Mouse (Mus musculus) limb, embryonic 15.5 days (tissue): ENCODE data around the gene C2cd4d. TPM values are rescaled to one million over a fixed set of nuclear protein-coding genes. Genes with fewer than 3 reads are reported as not detected.

Experiments used
- ATAC-seq: fragments of 200-750 bp; cut with Nextera tagmentation; 2 replicates; pipeline ENCODE4 v1.8.0; 2017; ENCODE audit warnings: low read depth, moderate TSS enrichment; ENCODE audit not compliant: insufficient number of reproducible peaks, low FRiP score, low TSS enrichment
- H3K27ac ChIP-seq: fragments of 300-500 bp; sonication (generic); 2 replicates; pipeline ENCODE4 v1.5.1; 2015; ENCODE audit warnings: moderate library complexity, mild to moderate bottlenecking, inconsistent platforms
- H3K27me3 ChIP-seq: fragments of 300-500 bp; sonication (generic); 2 replicates; pipeline ENCODE4 v1.6.1; 2015; ENCODE audit warnings: inconsistent platforms
- H3K36me3 ChIP-seq: fragments of 300-500 bp; sonication (generic); 2 replicates; pipeline ENCODE4 v1.6.1; 2015; ENCODE audit warnings: inconsistent platforms
- H3K4me1 ChIP-seq: fragments of 300-500 bp; sonication (generic); 2 replicates; pipeline ENCODE4 v1.6.1; 2015; ENCODE audit warnings: inconsistent platforms
- H3K4me2 ChIP-seq: fragments of 300-500 bp; sonication (generic); 2 replicates; pipeline ENCODE4 v1.6.1; 2015; ENCODE audit warnings: mild to moderate bottlenecking, inconsistent platforms
- H3K4me3 ChIP-seq: fragments of 300-500 bp; sonication (generic); 2 replicates; pipeline ENCODE4 v1.5.1; 2015; ENCODE audit warnings: mild to moderate bottlenecking, inconsistent platforms
- H3K9ac ChIP-seq: fragments of 300-500 bp; sonication (generic); 2 replicates; pipeline ENCODE4 v1.6.1; 2015; ENCODE audit warnings: inconsistent platforms
- H3K9me3 ChIP-seq: fragments of 300-500 bp; sonication (generic); 2 replicates; pipeline ENCODE4 v1.6.1; 2016; ENCODE audit warnings: inconsistent platforms
- WGBS: fragments of 180-500 bp; shearing (Covaris S2); methylation state at CpG from one replicate; pipeline ENCODE4 v1.1.7; 2015; 5-methylcytosine and 5-hydroxymethylcytosine counted together
- polyA plus RNA-seq: library from polyadenylated mRNA; unstranded; fragments of >200 nt; fragmentation: Nextera tagmentation; extraction: Ambion mirVana; gene quantifications from 2 replicates; pipeline ENCODE4 v1.2.1, GENCODE M21; 2015

C2cd4d gene
- polyA plus RNA-seq: 1.8 and 2.4 TPM in 2 replicates

DNA sequence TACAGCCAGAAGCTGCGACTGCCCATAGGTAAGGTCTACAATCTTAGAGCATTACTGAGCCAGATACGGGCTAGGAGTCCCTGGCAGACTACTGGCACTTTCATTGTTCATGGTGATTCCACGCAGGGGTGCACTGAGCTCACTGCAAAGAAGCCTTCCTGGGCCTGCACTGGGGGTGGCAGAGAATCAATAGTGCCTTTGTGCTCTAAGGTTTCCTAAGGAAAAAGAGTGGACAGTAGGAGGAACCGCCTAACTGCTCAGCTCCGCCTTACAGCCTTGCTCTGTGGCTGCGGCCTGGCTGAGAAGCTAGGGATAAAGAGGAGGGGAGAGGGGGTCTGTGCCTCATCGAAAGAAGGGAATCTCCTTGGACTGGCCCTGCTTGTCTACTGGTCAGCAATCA lies at the start of gene C2cd4d:
Gene C2cd4d, plus strand, starts transcription at position 301 of the 400 bp plus-strand sequence.
- Histone ChIP-seq H3K4me3 (peak within 1 kb of the TSS; percentile 60), H3K27me3 (peaks cover 18% of the 10 kb centered on the region), H3K4me1 (peaks cover 21% of the 10 kb centered on the region), H3K9ac (peak within 1 kb of the TSS; percentile 79), H3K4me2 (peak within 1 kb of the TSS; percentile 92), H3K9me3 (no peaks in the 10 kb centered on the region), H3K27ac (no peak within 1 kb of the TSS), H3K36me3 (no peaks in the 10 kb centered on the region)
- ATAC-seq: no peak
- 63% methylated on average over 7 of the region's 7 CpGs for WGBS

DNA sequence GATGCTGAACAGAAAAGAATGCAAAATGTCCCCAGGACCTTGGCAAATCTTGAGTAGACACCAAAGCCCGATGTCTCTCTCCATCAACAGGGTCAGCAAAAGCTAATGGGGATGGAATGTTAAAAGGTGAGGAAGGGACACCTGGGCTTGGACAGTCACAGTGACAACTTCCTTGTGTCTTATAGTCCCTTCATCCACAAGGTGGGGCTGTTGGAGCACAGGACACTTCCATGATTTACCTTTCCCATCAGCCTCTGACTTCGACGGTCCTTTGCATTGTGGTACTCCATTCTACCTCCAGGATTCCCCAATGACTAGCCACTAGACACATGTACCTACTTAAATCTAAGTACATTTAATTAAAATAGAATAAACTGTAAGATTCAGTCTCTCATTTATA lies 33.6 kb upstream of the C2cd4d start:
- no peak overlapping the region for H3K4me2 ChIP-seq
- H3K9me3 ChIP-seq: no peaks in the 10 kb centered on the region
- no peak overlapping the region for H3K9ac ChIP-seq
- no peak for ATAC-seq
- WGBS: 46% methylated on average over 3 of the region's 3 CpGs
- H3K36me3 ChIP-seq: peaks cover 16% of the 10 kb centered on the region; the same call in 1 of the 2 replicates
- no peak overlapping the region for H3K4me3 ChIP-seq
- H3K27ac ChIP-seq: no peak overlapping the region
- H3K27me3 ChIP-seq: no peaks in the 10 kb centered on the region
- no peaks in the 10 kb centered on the region for H3K4me1 ChIP-seq

DNA sequence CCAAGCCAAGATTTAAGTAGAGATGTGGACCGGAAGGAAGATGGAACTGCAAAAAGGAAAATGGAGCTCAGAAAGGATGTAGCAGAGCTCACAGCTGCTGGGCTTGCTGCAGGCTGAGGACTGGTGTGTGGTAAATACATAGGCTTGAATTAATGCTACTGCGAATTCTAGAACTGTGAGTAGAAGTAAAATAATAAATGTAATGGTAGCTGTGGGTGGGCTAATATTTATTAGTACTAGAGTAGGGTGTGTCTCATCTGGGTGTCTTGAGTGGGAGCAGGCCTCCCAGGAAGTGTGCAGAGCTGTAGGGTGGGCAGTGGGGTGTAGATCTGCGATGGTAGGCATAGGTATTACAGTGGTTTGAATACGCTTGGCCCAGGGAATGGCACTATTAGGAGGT lies 27.8 kb upstream of the C2cd4d start:
- Histone ChIP-seq H3K27me3 (no peaks in the 10 kb centered on the region), H3K4me2 (no peak overlapping the region), H3K4me1 (no peaks in the 10 kb centered on the region), H3K27ac (no peak overlapping the region), H3K36me3 (peaks cover 4% of the 10 kb centered on the region; the same call in 1 of the 2 replicates), H3K9ac (no peak overlapping the region), H3K9me3 (no peaks in the 10 kb centered on the region), H3K4me3 (no peak overlapping the region)
- ATAC-seq: no peak
- 94% methylated on average over 4 of the region's 4 CpGs for WGBS

GRCm38 (mm10) chr3:94338522-94338921 lies 23.7 kb upstream of the C2cd4d start:
- H3K9ac ChIP-seq: no peak overlapping the region
- no peak overlapping the region for H3K27ac ChIP-seq
- H3K36me3 ChIP-seq: no peaks in the 10 kb centered on the region
- 71% methylated on average over 3 of the region's 3 CpGs for WGBS
- no peaks in the 10 kb centered on the region for H3K9me3 ChIP-seq
- no peaks in the 10 kb centered on the region for H3K27me3 ChIP-seq
- no peak overlapping the region for H3K4me3 ChIP-seq
- no peak overlapping the region for H3K4me2 ChIP-seq
- no peak for ATAC-seq
- no peaks in the 10 kb centered on the region for H3K4me1 ChIP-seq

GRCm38 (mm10) chr3:94341959-94342422 lies 20.2 kb upstream of the C2cd4d start, which contains the start of gene Them5:
Gene Them5, plus strand, starts transcription at chr3:94342099.
- no peaks in the 10 kb centered on the region for H3K4me1 ChIP-seq
- no peaks in the 10 kb centered on the region for H3K9me3 ChIP-seq
- no peaks in the 10 kb centered on the region for H3K36me3 ChIP-seq
- ATAC-seq: no peak
- peak within 1 kb of the TSS; percentile 47 for H3K27ac ChIP-seq
- H3K9ac ChIP-seq: no peak within 1 kb of the TSS
- 39% methylated on average over 3 of the region's 3 CpGs for WGBS
- H3K4me2 ChIP-seq: no peak within 1 kb of the TSS
- H3K4me3 ChIP-seq: no peak within 1 kb of the TSS
- H3K27me3 ChIP-seq: no peaks in the 10 kb centered on the region

- H3K27ac ChIP-seq: 0 out of 2 replicates have a peak overlapping the region, but pooled peaks have one; percentile 47
- no peaks in the 10 kb centered on the region for H3K36me3 ChIP-seq
- no peaks in the 10 kb centered on the region for H3K27me3 ChIP-seq
- H3K4me2 ChIP-seq: no peak overlapping the region
- no peaks in the 10 kb centered on the region for H3K4me1 ChIP-seq
- no peak overlapping the region for H3K9ac ChIP-seq
- 51% methylated on average over 1 of the region's 1 CpGs for WGBS
- no peak overlapping the region for H3K4me3 ChIP-seq
- ATAC-seq: no peak
- H3K9me3 ChIP-seq: no peaks in the 10 kb centered on the region
Observed at GRCm38 (mm10) chr3:94342552-94342951, 19.7 kb upstream of the C2cd4d start.

DNA sequence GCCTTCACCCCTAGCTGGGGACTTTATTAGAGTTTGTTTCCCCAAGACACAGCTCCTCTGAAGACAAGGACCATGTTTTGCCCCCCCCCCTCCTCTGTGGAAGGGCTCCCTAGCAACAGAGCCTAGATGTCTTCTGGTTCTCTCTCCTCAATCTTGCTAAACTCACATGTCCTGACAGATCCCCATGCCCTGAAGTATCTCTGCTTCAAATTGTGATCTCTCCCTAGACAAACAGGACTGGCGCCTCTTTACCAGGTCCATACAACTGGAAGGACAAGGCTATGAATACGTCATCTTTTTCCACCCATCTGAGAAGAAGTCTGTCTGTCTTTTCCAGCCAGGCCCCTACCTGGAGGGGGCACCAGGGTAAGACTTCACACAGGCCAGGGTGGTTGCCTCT lies 18.1 kb upstream of the C2cd4d start:
- no peak overlapping the region for H3K4me3 ChIP-seq
- H3K9me3 ChIP-seq: no peaks in the 10 kb centered on the region
- no peaks in the 10 kb centered on the region for H3K4me1 ChIP-seq
- no peak for ATAC-seq
- H3K27me3 ChIP-seq: no peaks in the 10 kb centered on the region
- no peak overlapping the region for H3K4me2 ChIP-seq
- H3K27ac ChIP-seq: 0 out of 2 replicates have a peak overlapping the region, but pooled peaks have one; percentile 27
- no peak overlapping the region for H3K9ac ChIP-seq
- no peaks in the 10 kb centered on the region for H3K36me3 ChIP-seq
- WGBS: 76% methylated on average over 2 of the region's 2 CpGs

GRCm38 (mm10) chr3:94344897-94345296 lies 17.3 kb upstream of the C2cd4d start:
- Histone ChIP-seq H3K27ac (no peak overlapping the region), H3K4me2 (no peak overlapping the region), H3K36me3 (no peaks in the 10 kb centered on the region), H3K9ac (no peak overlapping the region), H3K9me3 (no peaks in the 10 kb centered on the region), H3K27me3 (no peaks in the 10 kb centered on the region), H3K4me3 (no peak overlapping the region), H3K4me1 (no peaks in the 10 kb centered on the region)
- no peak for ATAC-seq
- 70% methylated on average over 3 of the region's 3 CpGs for WGBS

GRCm38 (mm10) chr3:94348146-94348545 lies 14.1 kb upstream of the C2cd4d start:
- Histone ChIP-seq H3K36me3 (no peaks in the 10 kb centered on the region), H3K4me1 (no peaks in the 10 kb centered on the region), H3K4me3 (no peak overlapping the region), H3K27me3 (no peaks in the 10 kb centered on the region), H3K27ac (no peak overlapping the region), H3K4me2 (no peak overlapping the region), H3K9me3 (no peaks in the 10 kb centered on the region), H3K9ac (no peak overlapping the region)
- WGBS: 79% methylated on average over 2 of the region's 2 CpGs
- ATAC-seq: no peak

DNA sequence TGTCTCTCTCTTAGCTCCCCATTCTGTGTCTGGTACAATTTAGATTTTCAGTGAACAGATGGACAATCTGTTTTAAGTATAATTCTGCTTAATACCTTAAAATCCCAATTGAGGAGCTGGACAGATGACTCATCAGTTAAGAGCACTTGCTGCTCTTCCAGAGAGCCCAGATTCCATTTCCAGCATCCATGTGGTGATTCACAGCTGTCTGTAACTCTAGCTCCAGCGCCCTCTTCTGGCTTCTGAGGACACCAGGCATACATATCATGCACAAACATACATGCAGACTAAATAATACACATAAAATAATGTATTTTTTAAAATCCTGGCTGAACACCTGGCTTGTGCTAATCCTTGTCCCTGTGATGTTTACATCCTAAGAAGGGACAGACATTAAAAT lies 1.4 kb upstream of the C2cd4d start:
- no peak overlapping the region for H3K4me3 ChIP-seq
- H3K27me3 ChIP-seq: peaks cover 18% of the 10 kb centered on the region
- WGBS: 0% methylated on average over 1 of the region's 1 CpGs
- no peaks in the 10 kb centered on the region for H3K36me3 ChIP-seq
- no peak overlapping the region for H3K4me2 ChIP-seq
- H3K9me3 ChIP-seq: no peaks in the 10 kb centered on the region
- ATAC-seq: no peak
- no peak overlapping the region for H3K9ac ChIP-seq
- H3K4me1 ChIP-seq: peaks cover 21% of the 10 kb centered on the region
- no peak overlapping the region for H3K27ac ChIP-seq

DNA sequence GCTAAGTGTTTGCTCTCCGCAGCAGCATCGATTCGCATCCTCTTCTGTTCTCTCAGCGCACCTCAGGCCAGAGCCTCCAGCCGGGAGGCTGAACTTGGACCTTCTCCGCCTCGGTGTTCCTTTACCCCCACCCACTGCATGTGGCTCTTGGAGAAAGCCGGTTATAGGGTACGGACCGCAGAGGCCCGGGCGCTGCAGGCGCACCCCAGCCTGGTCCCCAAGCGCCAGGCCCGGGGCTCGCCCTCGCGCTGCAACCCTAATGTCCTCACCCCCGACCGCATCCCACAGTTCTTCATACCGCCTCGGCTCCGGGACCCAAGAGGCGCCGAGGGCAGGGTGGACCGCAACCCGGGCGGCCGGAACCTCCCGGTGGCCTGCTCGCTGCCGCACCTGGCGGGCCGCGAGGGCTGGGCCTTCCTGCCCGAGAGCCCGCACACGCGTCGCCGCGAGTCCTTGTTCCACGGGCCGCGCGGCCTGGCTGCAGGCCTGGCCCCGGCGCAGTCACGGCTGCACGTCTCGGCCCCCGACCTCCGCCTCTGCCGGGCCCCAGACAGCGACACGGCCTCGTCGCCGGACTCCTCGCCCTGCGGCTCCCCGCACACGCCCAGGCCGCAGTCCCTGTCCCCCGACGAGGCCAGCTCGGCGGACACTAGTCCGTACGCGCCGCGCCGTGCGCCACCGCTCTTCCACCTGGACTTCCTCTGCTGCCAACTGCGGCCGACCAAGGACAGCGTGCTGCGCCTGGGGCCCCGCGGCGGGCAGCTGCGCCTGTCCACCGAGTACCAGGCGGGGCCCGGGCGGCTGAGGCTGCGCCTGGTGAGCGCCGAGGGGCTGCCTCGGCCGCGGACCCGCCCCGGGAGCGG lies 1.3 kb downstream of the C2cd4d start:
- 5% methylated on average over 96 of the region's 97 CpGs for WGBS
- ATAC-seq: peak; percentile 58

DNA sequence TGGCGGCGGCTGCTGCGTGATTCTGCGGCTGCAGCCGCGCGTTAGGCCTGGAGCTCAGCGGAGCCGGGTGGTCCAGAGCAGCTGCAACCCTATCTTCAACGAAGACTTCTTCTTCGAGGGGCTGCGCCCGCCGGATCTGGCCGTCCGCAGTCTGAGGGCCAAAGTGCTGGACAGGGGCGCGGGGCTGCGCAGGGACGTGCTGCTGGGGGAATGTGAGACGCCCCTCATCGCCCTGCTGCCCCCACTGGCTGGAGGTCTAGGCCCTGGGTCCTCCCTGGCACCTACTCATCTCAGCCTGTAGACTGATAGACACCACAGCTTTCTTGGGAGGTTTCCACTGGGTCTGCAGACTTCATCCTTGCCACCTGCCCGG lies 1.9 kb downstream of the C2cd4d start:
- Histone ChIP-seq H3K27me3 (peaks cover 18% of the 10 kb centered on the region), H3K4me3 (peak overlapping the region; percentile 60), H3K36me3 (no peaks in the 10 kb centered on the region), H3K4me1 (peaks cover 21% of the 10 kb centered on the region), H3K27ac (no peak overlapping the region), H3K9me3 (no peaks in the 10 kb centered on the region), H3K9ac (peak overlapping the region; percentile 79), H3K4me2 (peak overlapping the region; percentile 92)
- WGBS: 5% methylated on average over 21 of the region's 23 CpGs
- ATAC-seq: no peak

More for the DNA sequence above, 1.3 kb downstream of the C2cd4d start:
- Histone ChIP-seq H3K27ac (peak overlapping the region; percentile 27; the same call in 1 of the 2 replicates), H3K4me1 (peaks cover 21% of the 10 kb centered on the region), H3K4me2 (peak overlapping the region; percentile 92), H3K36me3 (no peaks in the 10 kb centered on the region), H3K4me3 (peak overlapping the region; percentile 60), H3K9me3 (no peaks in the 10 kb centered on the region), H3K9ac (peak overlapping the region; percentile 79), H3K27me3 (peaks cover 18% of the 10 kb centered on the region)
